Mouse (Mus musculus): ENCODE data around the gene Ksr1. TPM values are rescaled to one million over a fixed set of nuclear protein-coding genes. Genes with fewer than 3 reads are reported as not detected.
A peak's percentile ranks its signal among the peaks of the same experiment; 100 is the strongest.

The Ksr1 gene
- polyA plus RNA-seq, 1 experiment = 4.8 TPM

GRCm38 (mm10) chr11:79148783-79149182 lies 2.6 kb upstream of the Ksr1 start:
- peaks cover 6% of the 10 kb centered on the region for H3K79me2 ChIP-seq (ENCODE audit: control insufficient read depth, insufficient read depth)
- no peak for TF ChIP-seq MYOG (IDR thresholded peaks at IDR 0.05; ENCODE audit: control insufficient read depth, extremely low read depth, insufficient read length)
- TF ChIP-seq MYOD1 (IDR thresholded peaks at IDR 0.05; ENCODE audit: control insufficient read depth, insufficient read length, low read depth) = no peak
- TF ChIP-seq MAX (IDR thresholded peaks at IDR 0.05) = no peak
- TF ChIP-seq CEBPB (IDR thresholded peaks at IDR 0.05; ENCODE audit: low read depth) = no peak
- TF ChIP-seq FOSL1 (IDR thresholded peaks at IDR 0.05; ENCODE audit: insufficient read depth, low read length, poor library complexity, severe bottlenecking) = no peak
- TF ChIP-seq USF1 (IDR thresholded peaks at IDR 0.05; ENCODE audit: low read depth) = no peak
- H3K4me3 ChIP-seq (ENCODE audit: insufficient read depth, poor library complexity, severe bottlenecking) = no peak overlapping the region
- no peak overlapping the region for H3ac ChIP-seq (ENCODE audit: control insufficient read depth, insufficient read length, low read depth)
- H3K79me3 ChIP-seq (ENCODE audit: low read depth) = no peaks in the 10 kb centered on the region
- no peaks in the 10 kb centered on the region for H3K36me3 ChIP-seq (ENCODE audit: control insufficient read depth, insufficient read depth)
- no peaks in the 10 kb centered on the region for H3K27me3 ChIP-seq (ENCODE audit: control insufficient read depth, insufficient read depth, insufficient read length)

GRCm38 (mm10) chr11:79145283-79146265 lies 633 bp downstream of the Ksr1 start:
- H3K79me3 ChIP-seq (ENCODE audit: low read depth) = peaks cover 2% of the 10 kb centered on the region
- peaks cover 21% of the 10 kb centered on the region for H3K79me2 ChIP-seq (ENCODE audit: control insufficient read depth, insufficient read depth)
- H3K27me3 ChIP-seq (ENCODE audit: control insufficient read depth, insufficient read depth, insufficient read length) = no peaks in the 10 kb centered on the region
- TF ChIP-seq MYOD1 (IDR thresholded peaks at IDR 0.05; ENCODE audit: control insufficient read depth, insufficient read length, low read depth) = no peak
- TF ChIP-seq USF1 (IDR thresholded peaks at IDR 0.05; ENCODE audit: low read depth) = no peak
- TF ChIP-seq MYOG (IDR thresholded peaks at IDR 0.05; ENCODE audit: control insufficient read depth, extremely low read depth, insufficient read length) = no peak
- no peak for TF ChIP-seq CEBPB (IDR thresholded peaks at IDR 0.05; ENCODE audit: low read depth)
- TF ChIP-seq MAX (IDR thresholded peaks at IDR 0.05) = peak; percentile 13
- TF ChIP-seq CTCF (IDR thresholded peaks at IDR 0.05; ENCODE audit: control insufficient read depth, insufficient read depth, insufficient read length) = no peak
- TF ChIP-seq FOSL1 (IDR thresholded peaks at IDR 0.05; ENCODE audit: insufficient read depth, low read length, poor library complexity, severe bottlenecking) = no peak
- peak overlapping the region; percentile 78 for H3K4me3 ChIP-seq (ENCODE audit: insufficient read depth, poor library complexity, severe bottlenecking)
- H3ac ChIP-seq (ENCODE audit: control insufficient read depth, insufficient read length, low read depth) = peak overlapping the region; percentile 91
- no peaks in the 10 kb centered on the region for H3K36me3 ChIP-seq (ENCODE audit: control insufficient read depth, insufficient read depth)

- Histone ChIP-seq H3ac (ENCODE audit: control insufficient read depth, insufficient read length, low read depth) (no peak overlapping the region), H3K4me3 (ENCODE audit: insufficient read depth, poor library complexity, severe bottlenecking) (no peak overlapping the region), H3K36me3 (ENCODE audit: control insufficient read depth, insufficient read depth) (no peaks in the 10 kb centered on the region)
Observed at GRCm38 (mm10) chr11:79144741-79145140, 1.5 kb downstream of the Ksr1 start.

GRCm38 (mm10) chr11:79144043-79144591 lies 2.1 kb downstream of the Ksr1 start:
- TF ChIP-seq USF1 (IDR thresholded peaks at IDR 0.05; ENCODE audit: low read depth) (no peak), MAX (IDR thresholded peaks at IDR 0.05) (no peak), CEBPB (IDR thresholded peaks at IDR 0.05; ENCODE audit: low read depth) (no peak), MYOG (IDR thresholded peaks at IDR 0.05; ENCODE audit: control insufficient read depth, extremely low read depth, insufficient read length) (no peak), FOSL1 (IDR thresholded peaks at IDR 0.05; ENCODE audit: insufficient read depth, low read length, poor library complexity, severe bottlenecking) (no peak), MYOD1 (IDR thresholded peaks at IDR 0.05; ENCODE audit: control insufficient read depth, insufficient read length, low read depth) (no peak), CTCF (IDR thresholded peaks at IDR 0.05; ENCODE audit: control insufficient read depth, insufficient read depth, insufficient read length) (no peak)
- Histone ChIP-seq H3K27me3 (ENCODE audit: control insufficient read depth, insufficient read depth, insufficient read length) (no peaks in the 10 kb centered on the region), H3K79me2 (ENCODE audit: control insufficient read depth, insufficient read depth) (peaks cover 21% of the 10 kb centered on the region), H3K4me3 (ENCODE audit: insufficient read depth, poor library complexity, severe bottlenecking) (no peak overlapping the region), H3K79me3 (ENCODE audit: low read depth) (peaks cover 2% of the 10 kb centered on the region), H3ac (ENCODE audit: control insufficient read depth, insufficient read length, low read depth) (no peak overlapping the region), H3K36me3 (ENCODE audit: control insufficient read depth, insufficient read depth) (no peaks in the 10 kb centered on the region)

More at GRCm38 (mm10) chr11:79144741-79145140, 1.5 kb downstream of the Ksr1 start:
- Histone ChIP-seq H3K79me3 (ENCODE audit: low read depth) (peaks cover 2% of the 10 kb centered on the region), H3K27me3 (ENCODE audit: control insufficient read depth, insufficient read depth, insufficient read length) (no peaks in the 10 kb centered on the region), H3K79me2 (ENCODE audit: control insufficient read depth, insufficient read depth) (peaks cover 21% of the 10 kb centered on the region)
- no peak for TF ChIP-seq USF1 (IDR thresholded peaks at IDR 0.05; ENCODE audit: low read depth)
- TF ChIP-seq CEBPB (IDR thresholded peaks at IDR 0.05; ENCODE audit: low read depth) = no peak
- no peak for TF ChIP-seq CTCF (IDR thresholded peaks at IDR 0.05; ENCODE audit: control insufficient read depth, insufficient read depth, insufficient read length)
- TF ChIP-seq MAX (IDR thresholded peaks at IDR 0.05) = no peak
- no peak for TF ChIP-seq MYOD1 (IDR thresholded peaks at IDR 0.05; ENCODE audit: control insufficient read depth, insufficient read length, low read depth)
- no peak for TF ChIP-seq FOSL1 (IDR thresholded peaks at IDR 0.05; ENCODE audit: insufficient read depth, low read length, poor library complexity, severe bottlenecking)
- TF ChIP-seq MYOG (IDR thresholded peaks at IDR 0.05; ENCODE audit: control insufficient read depth, extremely low read depth, insufficient read length) = no peak

GRCm38 (mm10) chr11:79143322-79143721 lies 2.9 kb downstream of the Ksr1 start:
- H3K79me2 ChIP-seq (ENCODE audit: control insufficient read depth, insufficient read depth) = peaks cover 21% of the 10 kb centered on the region
- TF ChIP-seq FOSL1 (IDR thresholded peaks at IDR 0.05; ENCODE audit: insufficient read depth, low read length, poor library complexity, severe bottlenecking) = no peak
- TF ChIP-seq MYOD1 (IDR thresholded peaks at IDR 0.05; ENCODE audit: control insufficient read depth, insufficient read length, low read depth) = no peak
- no peak for TF ChIP-seq MYOG (IDR thresholded peaks at IDR 0.05; ENCODE audit: control insufficient read depth, extremely low read depth, insufficient read length)
- TF ChIP-seq CTCF (IDR thresholded peaks at IDR 0.05; ENCODE audit: control insufficient read depth, insufficient read depth, insufficient read length) = no peak
- no peak for TF ChIP-seq CEBPB (IDR thresholded peaks at IDR 0.05; ENCODE audit: low read depth)
- no peak for TF ChIP-seq MAX (IDR thresholded peaks at IDR 0.05)
- no peak for TF ChIP-seq USF1 (IDR thresholded peaks at IDR 0.05; ENCODE audit: low read depth)
- no peaks in the 10 kb centered on the region for H3K36me3 ChIP-seq (ENCODE audit: control insufficient read depth, insufficient read depth)
- H3K79me3 ChIP-seq (ENCODE audit: low read depth) = peaks cover 2% of the 10 kb centered on the region
- no peak overlapping the region for H3K4me3 ChIP-seq (ENCODE audit: insufficient read depth, poor library complexity, severe bottlenecking)
- no peak overlapping the region for H3ac ChIP-seq (ENCODE audit: control insufficient read depth, insufficient read length, low read depth)
- H3K27me3 ChIP-seq (ENCODE audit: control insufficient read depth, insufficient read depth, insufficient read length) = no peaks in the 10 kb centered on the region
